ENCODE assay signal across 8 mouse cellular contexts in the genomic region with DNA sequence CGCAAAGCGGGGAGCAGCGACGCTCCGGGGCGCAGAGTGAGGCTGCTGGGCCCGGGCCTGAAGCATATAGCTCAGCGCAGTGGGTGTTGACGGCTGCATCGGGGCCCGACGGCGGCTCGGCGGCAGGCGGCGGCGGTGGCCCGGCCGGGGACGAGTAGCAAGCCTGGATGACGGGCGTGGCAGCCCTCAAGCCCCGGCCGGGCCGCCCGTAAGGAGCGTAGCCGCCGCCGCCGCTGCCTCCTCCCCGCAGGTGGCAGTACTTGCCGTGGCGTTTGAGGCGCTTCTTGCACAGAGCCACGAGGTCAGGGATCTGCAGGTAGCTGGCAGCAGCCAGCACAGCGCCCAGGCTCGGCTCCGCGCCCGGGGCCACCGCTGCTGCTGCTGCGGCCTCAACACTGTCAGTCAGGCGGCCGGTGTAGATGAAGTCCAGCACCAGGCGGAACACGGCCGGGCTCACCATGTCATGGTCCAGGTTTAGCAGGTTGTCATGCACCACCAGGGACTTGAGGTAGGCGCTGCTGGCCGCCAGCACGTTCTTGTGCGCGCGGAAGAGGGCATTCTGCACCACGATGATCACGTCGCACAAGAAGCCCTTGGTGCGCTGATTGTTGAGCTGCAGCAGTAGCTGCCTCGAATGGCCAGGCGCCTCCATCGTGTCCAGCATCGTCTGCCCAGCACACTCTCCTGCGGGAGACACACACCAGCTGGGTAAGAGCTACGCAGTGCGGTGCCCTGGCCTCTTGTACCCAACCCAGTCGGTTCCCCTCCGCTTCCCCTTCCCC. TPM values are rescaled to one million over a fixed set of nuclear protein-coding genes. Genes with fewer than 3 reads are reported as not detected.
DNase-seq lines count a peak whose midpoint lies in the region; ATAC-seq and TF ChIP-seq lines count a peak whose summit lies in the region.

No protein-coding gene starts in this region.

- peak overlapping the region; percentile 10; the same call in 1 of the 2 replicates for H3K9ac ChIP-seq in forebrain, embryonic 11.5 days (ENCODE audit: low read length)
- peak overlapping the region; percentile 91 for H3K9ac ChIP-seq in lung, embryonic 14.5 days
- H3K9ac ChIP-seq in stomach, embryonic 15.5 days = peak overlapping the region; percentile 73

- H3K27ac ChIP-seq in forebrain, embryonic 11.5 days (ENCODE audit: low read depth, low read length) = no peak overlapping the region
- peak overlapping the region; percentile 95 for H3K27ac ChIP-seq in lung, embryonic 14.5 days (ENCODE audit: low read depth)
- peak overlapping the region; percentile 91 for H3K27ac ChIP-seq in stomach, embryonic 15.5 days

- H3K4me3 ChIP-seq in forebrain, embryonic 11.5 days (ENCODE audit: low read depth, low read length) = peak overlapping the region; percentile 40
- H3K4me3 ChIP-seq in lung, embryonic 14.5 days (ENCODE audit: low read depth, low read length) = peak overlapping the region; percentile 77
- H3K4me3 ChIP-seq in stomach, embryonic 15.5 days (replicated peaks) = peak overlapping the region; percentile 65

- no peaks in the 10 kb centered on the region for H3K36me3 ChIP-seq in forebrain, embryonic 11.5 days (ENCODE audit: control insufficient read depth, insufficient read depth, low read length)
- peaks cover 57% of the 10 kb centered on the region for H3K36me3 ChIP-seq in lung, embryonic 14.5 days (ENCODE audit: insufficient read depth)
- H3K36me3 ChIP-seq in stomach, embryonic 15.5 days = peaks cover 14% of the 10 kb centered on the region; the same call in 1 of the 2 replicates

- peak overlapping the region; percentile 21; the same call in 1 of the 2 replicates for H3K4me2 ChIP-seq in forebrain, embryonic 11.5 days (ENCODE audit: low read depth, low read length, severe bottlenecking)
- H3K4me2 ChIP-seq in lung, embryonic 14.5 days = peak overlapping the region; percentile 76
- H3K4me2 ChIP-seq in stomach, embryonic 15.5 days = peak overlapping the region; percentile 85

- no peaks in the 10 kb centered on the region for H3K9me3 ChIP-seq in forebrain, embryonic 11.5 days (ENCODE audit: control insufficient read depth, low read length)
- no peaks in the 10 kb centered on the region for H3K9me3 ChIP-seq in lung, embryonic 14.5 days (ENCODE audit: low read depth, low read length)
- no peaks in the 10 kb centered on the region for H3K9me3 ChIP-seq in stomach, embryonic 15.5 days

- peaks cover 88% of the 10 kb centered on the region for H3K27me3 ChIP-seq in forebrain, embryonic 11.5 days (ENCODE audit: control insufficient read depth, insufficient read depth, low read length)
- peaks cover 70% of the 10 kb centered on the region for H3K27me3 ChIP-seq in lung, embryonic 14.5 days (ENCODE audit: insufficient read depth, low read length)
- H3K27me3 ChIP-seq in stomach, embryonic 15.5 days (replicated peaks) = peaks cover 53% of the 10 kb centered on the region

- peaks cover 27% of the 10 kb centered on the region for H3K4me1 ChIP-seq in forebrain, embryonic 11.5 days (replicated peaks; ENCODE audit: control insufficient read depth, insufficient read depth, low read length)
- H3K4me1 ChIP-seq in lung, embryonic 14.5 days (ENCODE audit: insufficient read depth) = peaks cover 8% of the 10 kb centered on the region
- peaks cover 71% of the 10 kb centered on the region for H3K4me1 ChIP-seq in stomach, embryonic 15.5 days

- DNase-seq in adrenal gland, postnatal 14 days = peak; percentile 49
- no peak for DNase-seq in adrenal gland, adult 18-20 months (ENCODE audit: low spot score in 2 of 2)
- peak; percentile 66 for DNase-seq in CD4-positive helper T cell, adult 2 months (ENCODE audit: low read depth, low spot score)
- peak; percentile 71 for DNase-seq in forebrain, embryonic 11.5 days (ENCODE audit: low spot score)
- peak; percentile 69 for DNase-seq in induced T-regulatory cell, adult 2 months (ENCODE audit: low read depth)
- DNase-seq in lung, embryonic 14.5 days = peak; percentile 63
- no peak for DNase-seq in left cerebral cortex, adult 8-10 months (ENCODE audit: low spot score in 2 of 2)

- TF ChIP-seq CTCF in lung, embryonic 14.5 days (IDR thresholded peaks at IDR 0.05; ENCODE audit: low read depth) = no peak

- ATAC-seq in forebrain, embryonic 11.5 days (replicated peaks; ENCODE audit: low FRiP score) = no peak
- no peak for ATAC-seq in lung, embryonic 14.5 days (ENCODE audit: insufficient read depth)
- ATAC-seq in stomach, embryonic 15.5 days (ENCODE audit: insufficient read depth, low FRiP score, low read depth) = no peak

- 2% methylated on average over 68 of the region's 68 CpGs for WGBS in forebrain, embryonic 11.5 days
- 3% methylated on average over 68 of the region's 68 CpGs for WGBS in lung, embryonic 14.5 days
- 4% methylated on average over 68 of the region's 68 CpGs for WGBS in stomach, embryonic 15.5 days

RNA-seq across cellular contexts. Expression of gene Hic1, which starts 2.3 kb away (rescaled TPM):
- 14.5 and 17.0 TPM in 2 replicates for total RNA-seq in adrenal gland, postnatal 14 days (2021)
- 10 to 100 TPM in 1 of 2 experiments, 1 to 10 TPM in 1; 5.4 to 13.1 TPM for total RNA-seq in adrenal gland, adult 18-20 months (2021)
- 0.86 and 1.1 TPM in 2 replicates for polyA plus RNA-seq in forebrain, embryonic 11.5 days (2014; fragmentation: Nextera tagmentation; extraction: Ambion mirVana)
- 14.0 and 15.6 TPM in 2 replicates for polyA plus RNA-seq in lung, embryonic 14.5 days (2014; fragmentation: Nextera tagmentation; extraction: Ambion mirVana)
- polyA plus RNA-seq in stomach, embryonic 15.5 days (2015; fragmentation: Nextera tagmentation; extraction: Ambion mirVana) = 25.3 and 28.0 TPM in 2 replicates
- total RNA-seq in left cerebral cortex, adult 8-10 months (2022) = 1 to 10 TPM; 3.2 to 3.7 (median 3.4) TPM

RNA-seq across cellular contexts. Expression of gene Ovca2, which starts 11.6 kb away (rescaled TPM):
- total RNA-seq in adrenal gland, postnatal 14 days (2021) = 14.5 and 15.8 TPM in 2 replicates
- total RNA-seq in adrenal gland, adult 18-20 months (2021) = 10 to 100 TPM; 15.9 to 19.8 TPM
- polyA plus RNA-seq in forebrain, embryonic 11.5 days (2014; fragmentation: Nextera tagmentation; extraction: Ambion mirVana) = 32.7 and 34.4 TPM in 2 replicates
- polyA plus RNA-seq in lung, embryonic 14.5 days (2014; fragmentation: Nextera tagmentation; extraction: Ambion mirVana) = 28.6 and 29.9 TPM in 2 replicates
- 21.0 and 22.2 TPM in 2 replicates for polyA plus RNA-seq in stomach, embryonic 15.5 days (2015; fragmentation: Nextera tagmentation; extraction: Ambion mirVana)
- 10 to 100 TPM; 12.8 to 13.5 (median 13.2) TPM for total RNA-seq in left cerebral cortex, adult 8-10 months (2022)

RNA-seq across cellular contexts. Expression of gene Dph1, which starts 24.0 kb away (rescaled TPM):
- 22.3 and 28.5 TPM in 2 replicates for total RNA-seq in adrenal gland, postnatal 14 days (2021)
- 10 to 100 TPM; 23.4 to 34.5 TPM for total RNA-seq in adrenal gland, adult 18-20 months (2021)
- polyA plus RNA-seq in forebrain, embryonic 11.5 days (2014; fragmentation: Nextera tagmentation; extraction: Ambion mirVana) = 21.8 and 24.0 TPM in 2 replicates
- polyA plus RNA-seq in lung, embryonic 14.5 days (2014; fragmentation: Nextera tagmentation; extraction: Ambion mirVana) = 25.0 and 26.5 TPM in 2 replicates
- 18.4 and 21.3 TPM in 2 replicates for polyA plus RNA-seq in stomach, embryonic 15.5 days (2015; fragmentation: Nextera tagmentation; extraction: Ambion mirVana)
- 10 to 100 TPM; 22.7 to 28.7 (median 27.0) TPM for total RNA-seq in left cerebral cortex, adult 8-10 months (2022)

RNA-seq across cellular contexts. Expression of gene Rtn4rl1, which starts 26.5 kb away (rescaled TPM):
- total RNA-seq in adrenal gland, postnatal 14 days (2021) = 29.5 and 32.6 TPM in 2 replicates
- total RNA-seq in adrenal gland, adult 18-20 months (2021) = 10 to 100 TPM; 27.7 to 33.2 TPM
- polyA plus RNA-seq in forebrain, embryonic 11.5 days (2014; fragmentation: Nextera tagmentation; extraction: Ambion mirVana) = 1.0 and 1.1 TPM in 2 replicates
- 1.1 and 1.5 TPM in 2 replicates for polyA plus RNA-seq in lung, embryonic 14.5 days (2014; fragmentation: Nextera tagmentation; extraction: Ambion mirVana)
- 2.2 and 2.3 TPM in 2 replicates for polyA plus RNA-seq in stomach, embryonic 15.5 days (2015; fragmentation: Nextera tagmentation; extraction: Ambion mirVana)
- total RNA-seq in left cerebral cortex, adult 8-10 months (2022) = 10 to 100 TPM; 67.2 to 72.6 (median 67.9) TPM

Comparison
In these comparisons a context has a peak if more than half of its experiments do, and no peak if none do; other contexts are left out.
1. DNase-seq: peak in adrenal gland, postnatal 14 days (single experiment), CD4-positive helper T cell, adult 2 months (single experiment), forebrain, embryonic 11.5 days (single experiment), induced T-regulatory cell, adult 2 months (single experiment) and lung, embryonic 14.5 days (single experiment); none in adrenal gland, adult 18-20 months (0 of 2) and left cerebral cortex, adult 8-10 months (0 of 2).
2. H3K4me2 ChIP-seq: peak in every context shown above with its lines; median percentile 85 in stomach, embryonic 15.5 days; 76 in lung, embryonic 14.5 days; 21 in forebrain, embryonic 11.5 days.
3. H3K9ac ChIP-seq: peak in every context shown above with its lines; median percentile 91 in lung, embryonic 14.5 days; 73 in stomach, embryonic 15.5 days; 10 in forebrain, embryonic 11.5 days.
4. Peak in every context shown above with its lines, with median percentiles within 50 percentile points of each other: H3K4me3 ChIP-seq.